Mouse (Mus musculus) brain, adult 2 months (tissue): ENCODE measurements around the gene Rasgef1b.

ENCODE experiments used
- DNase-seq: peaks from one replicate; pipeline ENCODE4 v3.0.0; 2011; ENCODE audit warnings: low read depth, low spot score

Gene Rasgef1b

DNA sequence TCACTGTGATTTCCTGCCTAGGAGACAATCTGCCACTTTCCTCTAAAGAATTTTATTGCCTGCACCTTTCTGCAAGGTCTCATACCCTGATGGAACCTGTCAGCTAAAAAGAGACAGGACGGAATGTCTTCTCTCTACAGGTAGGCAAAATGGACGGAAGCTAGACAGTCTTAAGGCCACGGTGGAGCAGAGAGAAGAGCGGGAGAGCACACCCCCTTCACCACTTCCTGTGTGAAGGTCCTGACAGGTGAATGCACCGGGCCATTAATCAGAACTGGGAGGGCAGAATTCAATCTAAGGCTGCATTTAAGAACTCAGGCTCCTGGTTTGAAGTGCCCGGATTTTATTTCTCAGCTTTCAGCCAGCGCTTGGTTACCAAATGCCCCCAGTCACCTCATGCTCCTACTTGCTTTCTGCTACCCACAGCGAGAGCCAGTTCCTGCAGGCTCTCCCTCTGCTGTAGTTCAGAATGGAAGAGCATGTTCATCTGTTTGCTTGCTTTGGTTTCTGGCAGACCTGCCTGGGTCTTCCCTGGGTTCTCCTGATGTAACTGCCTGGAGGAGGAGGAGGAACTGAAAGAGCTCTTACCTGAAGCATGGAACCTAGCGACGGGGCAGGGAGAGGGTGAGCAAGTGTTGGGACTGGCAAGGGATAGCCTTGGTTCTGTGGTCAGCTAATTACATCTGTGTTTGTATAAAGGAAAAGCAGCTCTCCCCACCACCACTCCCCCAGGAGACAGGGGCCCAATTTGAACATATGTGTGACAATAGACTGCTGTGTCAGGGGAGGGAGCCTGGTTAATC is 233.3 kb downstream of the Rasgef1b start:
- DNase-seq: no peak

DNA sequence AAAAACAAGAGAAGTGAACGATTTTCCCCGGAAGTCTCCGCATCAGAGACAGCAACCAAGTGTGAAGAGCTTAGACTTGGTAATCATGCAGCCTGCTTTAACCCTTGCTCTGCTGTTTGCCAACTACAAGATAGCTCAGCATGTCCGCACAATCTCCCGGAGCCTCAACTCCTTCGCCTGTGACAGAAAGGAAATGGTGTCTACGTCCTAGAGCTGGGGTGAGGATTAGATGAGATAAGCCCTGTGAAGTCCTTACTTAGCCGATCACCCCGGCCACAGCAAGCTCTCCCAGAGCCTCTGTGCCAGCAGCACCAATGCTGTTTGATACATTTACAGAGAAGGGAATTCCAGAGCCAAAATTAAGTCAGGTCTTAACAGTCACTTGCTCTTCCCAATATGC is 235.0 kb downstream of the Rasgef1b start:
- no peak for DNase-seq

DNA sequence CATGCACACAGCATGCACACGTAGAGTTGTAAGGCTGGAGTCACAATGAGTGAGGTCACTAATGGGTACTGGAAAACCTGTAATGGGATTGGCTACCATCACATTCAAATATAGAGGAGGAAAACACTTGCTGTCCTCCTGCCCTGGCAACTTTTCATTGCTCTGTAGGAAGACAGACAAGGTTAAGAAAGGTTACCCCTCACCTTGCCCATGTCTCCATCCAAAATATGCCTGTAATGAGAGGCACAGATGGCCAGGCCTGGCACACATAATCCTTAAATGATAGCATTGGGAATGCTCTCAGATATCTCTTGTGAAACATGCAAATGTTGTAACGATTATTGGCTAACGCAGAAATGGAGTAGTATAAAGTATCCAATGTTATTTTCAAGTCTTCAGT is 235.8 kb downstream of the Rasgef1b start:
- DNase-seq: no peak

DNA sequence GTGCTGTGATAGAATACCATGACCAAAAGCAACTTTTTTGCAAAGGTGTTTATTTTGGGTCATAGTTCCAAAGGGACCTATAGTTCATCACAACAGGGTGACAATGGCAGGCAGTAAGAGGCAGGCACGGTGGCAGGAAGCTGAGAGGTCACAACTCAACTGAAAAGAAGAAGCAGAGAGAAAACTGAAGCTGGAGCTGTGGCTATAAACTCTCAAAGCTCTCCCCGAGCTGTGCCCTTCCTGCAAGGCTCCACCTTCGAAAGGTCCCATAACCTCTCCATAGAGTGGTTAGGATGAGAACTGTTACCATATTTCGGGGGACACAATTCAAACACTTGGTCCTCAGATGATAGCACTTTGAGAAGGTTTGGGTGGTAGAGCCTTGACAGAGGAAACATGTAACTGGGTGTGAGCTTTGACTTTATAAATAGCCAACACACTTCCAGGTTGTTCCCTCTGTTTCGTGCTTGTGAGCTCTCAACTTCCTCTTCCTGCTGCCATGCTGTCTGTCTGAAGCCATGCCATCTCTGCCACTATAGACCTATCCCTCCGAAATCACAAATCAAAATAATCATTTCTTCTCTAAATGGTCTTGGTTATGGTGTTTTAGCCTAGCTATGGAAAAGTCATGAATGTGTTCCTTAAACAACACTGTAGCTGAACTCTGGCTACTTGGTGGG is 240.2 kb downstream of the Rasgef1b start:
- DNase-seq: no peak

DNA sequence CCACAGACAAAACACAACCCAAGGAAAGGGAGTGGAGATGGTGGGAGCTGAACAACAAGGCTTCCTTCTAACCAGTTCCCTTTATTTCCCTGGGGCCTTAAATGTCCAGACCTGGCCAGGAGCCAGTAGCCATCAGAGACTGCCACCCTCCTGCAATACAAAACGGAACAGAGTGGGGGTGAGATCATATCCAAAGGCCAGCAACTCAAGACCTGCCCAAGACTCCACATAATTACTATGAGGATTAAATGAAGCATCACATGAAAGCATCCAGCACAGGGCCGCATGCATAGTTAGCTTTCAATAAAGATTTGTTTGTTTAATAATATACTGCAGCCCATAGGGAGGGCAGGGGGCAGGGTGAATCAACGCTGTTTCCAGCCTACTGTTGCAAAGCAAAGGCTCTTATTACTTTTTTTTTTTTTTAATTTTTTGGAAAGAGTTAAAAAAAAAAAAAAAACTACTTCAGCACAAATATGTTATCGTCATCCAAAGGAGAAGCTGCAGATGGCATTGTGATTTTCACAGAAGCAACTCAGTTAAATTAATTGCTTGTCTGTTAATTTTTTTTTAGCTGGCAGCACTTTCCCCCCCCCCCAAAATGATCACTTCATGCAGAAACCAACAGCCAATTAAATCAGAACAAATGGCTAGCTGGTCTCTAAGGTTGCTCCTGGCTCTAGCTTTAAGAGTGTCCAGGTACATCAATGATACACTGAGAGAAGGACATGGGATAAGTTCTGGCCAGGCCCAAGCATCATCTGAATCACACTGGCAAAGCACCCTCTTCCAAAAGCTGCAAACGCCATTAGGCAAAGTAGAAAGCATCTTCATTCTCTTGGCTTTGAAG is 241.6 kb downstream of the Rasgef1b start:
- DNase-seq: no peak

DNA sequence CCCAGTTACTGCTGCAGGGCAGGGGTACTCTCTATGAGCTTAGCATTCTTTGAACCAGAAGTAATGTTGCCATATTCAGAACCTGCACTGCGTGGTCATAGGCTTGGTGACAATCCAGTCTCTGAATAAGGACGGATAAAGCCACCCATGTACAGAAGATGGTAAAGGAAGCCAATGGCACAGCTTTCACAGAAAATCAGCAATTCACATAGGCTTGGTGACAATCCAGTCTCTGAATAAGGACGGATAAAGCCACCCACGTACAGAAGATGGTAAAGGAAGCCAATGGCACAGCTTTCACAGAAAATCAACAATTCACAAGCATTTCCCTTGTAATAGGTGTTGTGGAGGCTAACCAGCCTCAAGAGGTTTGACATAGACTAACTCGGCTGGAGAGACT is 245.7 kb downstream of the Rasgef1b start:
- DNase-seq: peak; percentile 51

DNA sequence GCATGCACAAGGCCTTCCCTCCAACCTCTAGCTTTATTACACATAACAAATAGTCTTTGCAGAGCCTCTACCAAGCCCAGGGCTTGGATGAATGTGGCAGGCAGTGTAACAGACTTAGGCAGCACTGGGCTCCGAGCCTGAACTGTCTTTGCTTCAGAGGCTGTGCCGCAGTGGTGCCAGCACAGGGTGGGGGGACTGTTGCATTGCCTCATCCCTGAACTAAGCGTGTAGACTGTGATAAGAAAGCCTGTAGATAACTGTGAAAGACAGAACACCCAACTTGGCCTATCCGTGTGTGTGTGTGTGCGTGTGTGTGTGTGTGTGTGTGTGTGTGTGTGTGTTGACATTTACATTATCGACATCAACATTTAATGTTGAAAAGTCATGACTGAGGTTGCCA is 246.3 kb downstream of the Rasgef1b start:
- DNase-seq: no peak

DNA sequence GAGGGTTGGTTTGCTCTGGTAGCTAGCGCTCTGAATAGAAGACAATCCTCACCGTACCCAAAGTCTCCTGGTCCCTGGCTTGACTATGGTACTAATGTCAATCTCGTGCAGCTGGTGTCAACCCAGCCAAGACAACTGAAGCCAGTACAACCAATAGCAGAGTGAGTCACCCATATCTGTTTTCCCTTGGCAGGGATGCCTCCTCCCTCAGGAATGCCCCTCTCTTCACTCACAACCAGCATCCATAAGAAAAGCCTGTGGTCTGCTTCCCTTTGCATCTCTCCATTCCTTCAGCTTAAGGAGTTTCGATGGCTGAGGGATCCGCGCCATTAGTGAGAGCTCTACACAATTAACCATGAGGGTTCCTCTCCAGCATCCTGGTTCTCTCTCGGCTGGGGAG is 246.8 kb downstream of the Rasgef1b start:
- no peak for DNase-seq

DNA sequence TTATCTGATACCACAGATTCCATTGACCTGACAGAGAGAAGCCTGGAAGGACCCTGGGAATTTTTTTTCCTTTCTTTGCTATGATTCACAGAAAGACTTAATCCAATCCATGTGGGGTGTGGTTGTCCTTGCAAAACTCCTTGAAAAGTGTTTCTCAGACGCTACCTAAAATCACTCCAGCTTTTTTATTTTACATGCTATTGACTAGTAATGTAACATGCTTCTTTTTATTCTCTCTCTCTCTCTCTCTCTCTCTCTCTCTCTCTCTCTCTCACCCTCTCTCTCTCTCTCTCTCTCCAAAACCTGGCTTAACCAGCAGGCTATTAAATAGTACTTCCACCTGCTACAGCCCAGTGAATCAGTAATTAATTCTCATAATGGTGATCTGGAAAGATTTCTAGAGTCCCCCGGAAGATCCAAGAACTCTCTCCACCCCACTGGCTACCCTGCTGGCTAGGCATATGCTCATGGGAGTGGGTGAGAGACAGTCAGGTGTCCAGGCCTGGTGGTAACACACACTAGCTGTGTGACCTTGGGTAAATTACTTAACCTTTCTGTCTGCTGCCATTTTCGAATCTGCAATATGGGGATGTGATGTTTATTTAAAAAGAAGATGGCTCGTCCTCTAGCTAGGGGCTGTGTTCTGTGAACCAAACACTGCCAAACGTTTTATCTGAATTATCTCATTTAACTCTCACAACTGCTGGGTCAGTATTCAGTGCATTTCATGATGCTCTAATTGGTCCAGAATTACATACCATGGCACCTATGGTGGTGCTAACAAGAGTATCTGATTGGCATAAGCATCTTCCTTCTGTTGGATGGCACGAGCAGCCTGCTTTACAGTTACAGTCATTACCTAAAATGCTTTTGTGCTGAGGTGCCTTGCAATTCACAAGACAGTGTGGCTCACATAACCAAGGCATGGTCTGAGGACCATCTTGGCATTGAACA is 248.5 kb downstream of the Rasgef1b start:
- peak; percentile 66 for DNase-seq

DNA sequence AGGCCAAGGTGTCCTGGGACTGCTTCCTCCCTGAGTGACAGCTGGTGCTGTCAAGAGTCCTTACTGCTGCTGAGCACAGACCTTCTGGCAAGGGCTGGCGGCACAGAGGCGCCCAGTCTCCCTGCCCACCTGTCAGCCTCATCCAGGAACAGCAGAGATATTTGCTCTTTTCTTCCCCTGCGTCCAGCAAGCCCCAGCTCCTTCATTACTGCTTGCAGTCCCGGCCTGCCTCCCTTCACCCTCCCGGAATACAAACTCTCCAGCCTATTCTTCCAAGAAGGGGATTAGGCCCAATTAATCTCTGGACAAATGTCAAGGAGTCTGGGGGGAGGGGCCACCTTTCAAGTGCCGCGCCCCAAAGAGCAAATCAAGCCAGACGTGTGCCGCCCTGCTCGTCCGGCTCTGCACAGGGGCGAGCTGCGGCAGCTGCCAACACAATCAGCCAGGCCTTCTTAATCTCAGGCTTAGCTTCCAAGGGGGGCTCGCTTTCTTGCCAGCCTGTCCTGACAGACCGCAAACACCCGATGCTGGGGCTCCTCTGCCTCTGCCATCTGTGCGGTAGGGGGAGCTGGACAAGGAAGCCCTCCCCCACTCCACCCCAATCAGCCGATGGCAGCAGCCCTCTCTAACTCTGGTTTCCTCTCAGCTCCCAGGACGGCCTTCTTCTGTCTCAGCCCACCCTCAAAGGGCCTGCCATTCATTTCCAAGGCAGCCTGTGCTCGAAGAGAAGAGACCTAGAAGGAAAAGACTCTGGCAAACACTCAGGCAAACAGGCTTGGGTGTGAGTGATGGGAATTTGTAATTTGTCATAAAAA is 249.4 kb downstream of the Rasgef1b start:
- peak; percentile 83 for DNase-seq

DNA sequence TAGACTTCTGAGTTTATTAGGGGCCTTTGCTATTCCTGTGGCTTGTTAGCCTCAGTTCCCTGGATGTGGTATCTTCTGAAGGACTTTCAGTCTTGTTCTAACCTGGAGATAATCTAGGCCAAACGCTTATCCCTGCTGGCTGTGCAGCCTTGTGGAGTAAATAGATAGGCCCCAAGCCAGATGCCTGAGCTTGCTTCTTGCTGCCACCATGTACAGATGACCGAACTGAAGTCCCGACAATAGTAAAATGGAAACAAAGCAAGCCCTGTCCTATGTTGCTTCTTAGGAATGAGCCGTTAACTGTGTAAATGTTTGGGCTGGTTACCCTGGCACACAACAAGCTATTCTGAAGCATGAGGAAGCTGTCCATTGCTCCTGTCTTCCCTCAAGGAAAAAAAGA is 250.1 kb downstream of the Rasgef1b start:
- peak; percentile 25 for DNase-seq

DNA sequence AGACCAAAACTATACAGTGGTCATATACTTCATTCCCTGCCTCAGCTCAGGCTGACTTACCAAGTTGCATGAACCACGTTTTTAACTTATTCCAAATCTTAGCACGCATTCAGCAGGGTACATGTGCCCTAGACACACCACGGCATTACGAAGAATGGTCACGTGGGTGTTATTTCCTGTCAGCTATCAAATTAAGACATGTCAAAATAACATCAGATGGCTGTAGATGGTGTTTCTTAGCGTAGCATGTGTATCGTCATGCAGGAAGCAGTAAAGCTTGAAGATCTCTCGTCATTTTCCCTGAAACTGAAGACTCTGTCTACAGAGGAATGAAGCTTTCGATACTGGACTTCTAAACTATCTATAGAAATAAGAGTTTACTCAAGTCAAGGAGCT is 251.4 kb downstream of the Rasgef1b start:
- DNase-seq: no peak

DNA sequence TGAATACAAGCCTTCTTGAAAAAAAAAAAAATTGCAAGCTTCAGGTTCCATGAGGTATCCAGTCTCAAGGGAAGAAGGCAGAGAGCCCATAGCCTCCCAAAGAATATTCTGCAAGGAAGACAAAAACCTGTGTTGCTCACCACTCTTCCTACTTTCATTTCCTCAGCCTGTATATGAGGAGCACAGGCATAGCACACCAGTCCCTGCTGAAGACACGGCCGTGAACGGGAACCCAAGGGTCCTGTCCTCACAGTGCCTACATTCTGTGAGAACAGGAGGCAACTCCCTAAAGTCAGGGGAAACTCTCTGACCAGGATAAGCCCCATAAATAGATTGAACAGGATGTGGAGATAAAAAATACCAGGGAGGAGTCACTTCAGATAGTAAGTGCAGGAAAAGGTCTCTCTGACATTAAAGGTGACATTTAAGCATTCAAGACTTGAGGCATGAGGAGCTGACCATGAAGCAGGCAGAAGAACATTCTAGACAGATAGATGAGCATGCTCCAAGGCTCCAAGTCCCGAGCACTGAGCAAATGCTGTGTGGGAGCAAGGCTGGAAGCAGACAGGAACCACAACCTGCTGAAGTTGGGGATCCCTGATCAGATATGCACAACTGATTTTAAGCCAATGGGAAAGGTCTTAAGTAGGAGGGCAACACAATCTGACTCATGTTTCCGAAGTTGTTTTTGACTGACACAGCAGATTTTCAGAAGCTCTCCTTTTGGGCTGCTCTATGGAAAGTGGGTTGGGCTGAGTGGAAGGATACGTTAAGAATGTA is 252.0 kb downstream of the Rasgef1b start:
- DNase-seq: peak; percentile 61

DNA sequence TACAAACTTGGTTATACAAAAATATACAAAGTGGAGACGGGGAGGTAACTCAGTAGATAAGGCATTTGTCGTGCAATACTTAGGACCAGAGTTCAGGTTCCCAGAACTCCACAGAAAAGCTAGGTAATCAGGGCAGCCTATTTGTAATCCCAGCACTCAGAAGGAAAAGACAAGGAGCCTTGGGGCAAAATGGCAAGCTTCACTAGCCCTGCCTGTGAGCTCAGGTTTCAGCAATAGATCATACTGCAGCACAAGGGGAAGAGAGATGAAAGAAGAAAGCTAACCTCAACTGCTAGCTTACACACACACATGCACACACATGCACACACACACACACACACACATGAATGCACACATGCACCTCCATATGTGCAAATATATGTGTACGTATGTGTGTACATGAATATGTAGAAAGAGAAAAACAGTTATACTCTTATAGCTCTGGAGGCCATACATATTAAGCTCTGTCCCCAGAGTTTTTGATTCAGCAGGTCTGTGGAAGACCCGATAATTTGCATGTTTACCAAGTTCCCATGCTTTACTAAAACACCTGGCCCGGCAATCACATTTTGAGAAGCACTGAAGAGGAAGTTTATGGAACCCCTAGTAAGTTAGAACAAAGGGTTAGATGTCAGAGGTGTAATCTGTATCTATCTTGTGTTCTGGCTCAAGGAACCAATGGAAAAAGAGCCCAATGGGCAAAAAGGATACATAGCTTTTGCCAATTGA is 256.1 kb downstream of the Rasgef1b start:
- no peak for DNase-seq

DNA sequence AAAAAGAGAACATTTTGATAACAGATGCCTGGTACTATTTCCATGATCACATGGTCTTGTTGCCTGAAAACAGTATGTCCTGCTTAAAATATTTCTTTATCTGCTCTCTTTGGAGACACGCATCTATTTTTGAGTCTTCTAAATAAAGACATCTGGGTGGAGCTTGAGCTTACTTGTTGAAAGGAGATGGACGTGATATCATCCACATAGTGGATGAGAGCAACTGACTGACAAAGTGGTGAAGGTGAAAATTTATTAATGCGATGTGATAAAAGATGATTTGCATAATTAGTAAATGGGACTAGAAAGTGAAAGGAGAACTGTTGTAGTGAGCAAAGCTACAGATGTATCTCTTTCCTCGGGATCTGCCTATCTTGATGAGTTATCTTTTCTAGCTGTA is 257.1 kb downstream of the Rasgef1b start:
- no peak for DNase-seq

DNA sequence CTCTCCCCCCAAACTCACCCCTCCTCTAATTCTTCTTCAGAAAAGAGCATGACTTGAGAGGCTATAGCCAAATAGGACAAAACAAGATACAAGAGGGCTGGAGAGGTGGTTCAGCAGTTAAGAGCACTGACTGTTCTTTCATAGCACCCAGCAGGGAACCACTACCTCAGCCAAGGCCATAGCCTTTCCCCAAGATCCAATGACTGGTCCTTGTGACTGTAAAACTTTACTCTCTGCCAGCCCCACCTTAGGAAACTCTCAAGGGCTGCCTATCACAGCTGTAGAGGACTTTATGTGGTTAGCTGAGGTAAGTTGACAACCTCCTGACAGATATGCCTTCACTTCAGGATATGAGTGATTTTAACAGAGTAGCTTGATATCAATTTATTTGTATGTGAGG is 258.3 kb downstream of the Rasgef1b start:
- DNase-seq: no peak

DNA sequence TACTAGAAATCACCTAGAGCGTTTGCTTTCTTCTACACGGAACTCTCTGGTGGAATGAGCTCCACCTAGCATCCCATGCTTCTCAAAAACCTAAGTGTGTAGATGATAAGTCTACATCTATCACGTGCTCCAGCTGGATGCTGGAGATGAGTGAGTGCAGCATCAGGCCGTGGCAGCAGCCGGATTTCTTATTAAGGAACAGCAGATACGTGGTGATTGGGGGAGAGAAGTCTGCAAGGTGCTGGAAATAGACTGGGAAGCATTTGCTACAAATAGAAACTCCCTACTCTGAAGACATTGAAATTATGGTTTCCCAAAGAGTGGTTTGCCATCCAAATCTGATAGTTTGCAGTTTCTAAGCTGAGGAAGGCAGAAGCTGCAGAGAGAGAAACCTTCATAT is 269.9 kb downstream of the Rasgef1b start:
- DNase-seq: peak; percentile 88

DNA sequence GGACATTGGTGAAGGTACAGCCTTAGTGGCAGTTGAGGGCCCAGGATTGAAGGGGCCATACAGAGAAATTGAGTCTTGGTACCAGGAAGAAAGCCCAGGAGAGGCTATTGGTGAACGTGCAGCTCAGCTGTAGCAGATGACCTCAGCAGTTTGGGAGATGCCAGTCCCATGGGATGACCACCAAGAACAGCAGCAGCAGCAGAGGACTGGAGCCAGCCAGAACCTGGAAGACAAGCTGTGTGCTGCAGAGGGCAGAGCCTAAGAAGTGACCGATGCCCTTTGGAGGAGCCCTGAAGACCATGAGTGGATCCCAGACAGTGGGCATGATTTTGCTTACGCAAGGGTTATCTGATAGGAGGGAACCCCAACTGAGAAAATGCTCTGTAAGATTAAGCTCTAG is 271.6 kb downstream of the Rasgef1b start:
- no peak for DNase-seq

DNA sequence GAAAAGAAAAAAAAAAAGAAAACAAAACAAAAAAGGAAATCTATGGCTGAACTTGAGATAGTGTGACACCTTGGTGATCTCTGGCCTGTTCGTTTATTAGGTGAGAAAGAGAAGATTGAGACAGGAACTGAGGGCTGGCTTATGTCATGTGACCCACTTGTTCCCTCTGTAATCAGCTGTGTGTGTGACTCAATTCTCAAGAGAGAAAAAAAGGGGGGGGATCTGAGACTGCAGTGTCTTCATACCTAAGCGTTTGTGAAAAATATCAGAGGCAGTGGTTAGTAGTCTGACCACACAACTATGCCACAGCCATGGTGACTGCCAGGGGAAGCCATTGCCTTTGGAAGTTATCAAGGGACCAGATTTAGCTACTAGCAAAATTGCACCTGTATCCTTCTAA is 276.9 kb downstream of the Rasgef1b start:
- peak; percentile 37 for DNase-seq
